Mouse (Mus musculus) adrenal gland, adult 8-10 months (tissue): Measurements from ENCODE around the gene Lmln. TPM values are rescaled to one million over a fixed set of nuclear protein-coding genes. Genes with fewer than 3 reads are reported as not detected.
"Not testable (repeated sequence)": the region's sequence is repeated elsewhere in the genome, so short reads cannot be mapped to it uniquely, and the experiment has no call there.

ENCODE experiments used
- DNase-seq: peaks from one replicate; pipeline ENCODE4 v3.0.0; 2022
- total RNA-seq, 4 experiments: library from RNA; stranded (reverse); gene quantifications; 2 replicates each; pipeline ENCODE4 v1.2.4; 2022

Lmln gene
- total RNA-seq, 4 experiments from 2014 or later = 11.7 to 39.2 (median 25.1) TPM

DNA sequence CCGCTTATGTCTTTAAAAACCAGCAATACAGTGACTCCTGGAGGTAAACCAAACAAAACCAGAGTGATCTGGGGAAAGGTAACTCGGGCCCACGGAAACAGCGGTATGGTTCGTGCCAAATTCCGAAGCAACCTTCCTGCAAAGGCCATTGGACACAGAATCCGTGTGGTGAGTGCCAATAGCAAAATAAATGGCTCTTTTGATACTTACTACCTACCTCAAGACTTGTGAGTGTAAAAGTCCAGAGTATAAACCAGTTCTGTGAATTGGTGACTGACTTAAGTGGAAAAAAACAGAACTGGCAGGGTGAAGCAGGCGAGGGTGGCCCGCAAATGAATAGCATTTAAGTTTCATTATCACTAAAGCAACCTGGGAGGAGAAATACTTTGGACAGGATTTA is 3.7 kb upstream of the Lmln start:
- not testable (repeated sequence) for DNase-seq

DNA sequence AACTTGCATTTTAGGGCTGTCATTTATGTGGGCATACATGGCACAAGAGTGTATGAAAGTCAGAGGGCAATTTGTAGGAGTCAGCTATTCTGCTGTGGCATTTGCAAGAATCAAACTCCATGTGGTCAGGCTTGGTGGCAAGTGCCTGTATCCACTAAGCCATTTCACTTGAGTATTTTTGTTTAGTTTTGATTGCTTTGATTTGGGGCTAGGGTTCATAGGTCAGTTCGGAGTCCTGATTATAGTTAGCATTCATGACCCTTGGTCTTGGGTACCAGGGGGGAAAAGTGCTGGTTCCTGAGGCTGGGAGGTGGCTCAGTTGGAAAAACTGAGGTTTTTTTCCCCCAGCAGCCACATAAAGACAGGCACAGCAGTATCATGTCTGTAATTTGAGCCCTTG is 2.9 kb upstream of the Lmln start:
- no peak for DNase-seq

DNA sequence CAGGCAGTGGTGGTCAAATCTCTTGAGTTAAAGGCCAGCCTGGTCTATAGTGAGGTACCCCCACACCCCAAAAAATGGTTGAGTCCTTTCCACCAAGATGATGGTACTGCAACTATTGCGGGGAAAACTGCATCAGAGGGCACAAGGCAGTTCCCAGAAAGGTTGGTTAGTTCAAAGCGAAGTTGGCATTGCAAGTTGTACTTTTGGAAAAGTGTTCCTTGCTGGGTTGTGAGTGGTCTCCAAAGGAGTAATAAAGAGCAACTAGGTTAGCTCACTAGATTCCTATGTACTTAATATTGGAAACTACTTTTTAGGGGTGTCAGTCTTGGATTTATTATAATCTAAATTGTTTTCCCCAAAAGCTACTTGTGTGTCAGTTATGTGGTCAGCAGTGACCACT is 1.4 kb upstream of the Lmln start:
- no peak for DNase-seq

DNA sequence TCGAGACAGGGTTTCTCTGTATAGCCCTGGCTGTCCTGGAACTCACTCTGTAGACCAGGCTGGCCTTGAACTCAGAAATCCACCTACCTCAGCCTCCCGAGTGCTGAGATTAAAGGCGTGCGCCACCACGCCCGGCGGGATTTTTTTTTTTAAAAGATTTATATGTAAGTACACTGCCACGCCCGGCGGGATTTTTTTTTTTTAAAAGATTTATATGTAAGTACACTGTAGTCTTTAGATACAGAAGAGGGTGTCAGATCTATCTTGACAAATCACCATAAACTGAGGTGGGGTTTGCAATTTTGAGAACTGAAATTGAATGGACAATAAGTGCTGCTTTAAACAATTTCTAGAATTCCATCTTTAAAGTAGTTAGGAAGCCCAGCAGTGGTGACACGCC is 921 bp upstream of the Lmln start:
- no peak for DNase-seq

DNA sequence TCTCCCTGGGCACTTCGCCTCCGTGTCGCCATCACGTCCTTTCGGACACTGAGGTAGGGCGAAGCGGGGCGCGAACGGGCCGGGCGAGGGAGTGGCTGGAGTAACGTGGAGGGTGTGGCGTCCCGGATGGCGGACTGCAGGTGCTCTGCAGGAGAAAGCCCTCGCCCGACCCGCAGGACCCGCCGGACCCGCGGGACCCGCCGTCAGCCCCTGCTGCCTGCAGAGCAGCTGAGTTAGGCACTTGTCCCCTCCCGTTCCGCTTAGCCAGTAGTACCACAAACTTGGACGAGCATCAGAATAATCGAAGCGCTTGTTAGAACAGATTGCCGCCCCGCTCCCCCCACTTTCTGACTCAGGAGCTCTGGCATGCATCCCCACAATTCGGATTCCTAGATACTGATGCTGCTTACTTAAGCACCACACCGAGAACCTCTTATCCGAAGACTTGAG is 386 bp downstream of the Lmln start:
- peak; percentile 68 for DNase-seq

DNA sequence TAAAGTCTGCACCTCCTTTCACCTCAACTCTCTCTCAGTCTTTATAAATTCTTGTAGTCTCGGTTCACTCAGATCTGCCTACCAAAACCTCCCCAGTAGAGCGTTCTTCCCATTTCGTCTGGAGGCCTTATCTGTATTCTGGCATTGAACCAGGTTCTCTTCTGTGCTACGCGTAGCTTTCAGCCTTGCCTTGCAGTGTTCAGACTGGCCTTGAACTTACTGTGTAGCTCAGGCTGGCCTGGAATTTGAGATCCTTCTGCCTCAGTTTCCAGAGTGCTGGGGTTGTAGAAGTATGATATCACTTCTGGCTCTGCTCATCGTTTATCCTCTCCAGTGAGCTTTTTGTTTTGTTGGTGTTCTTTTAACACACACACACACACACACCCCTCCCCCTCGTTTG is 946 bp downstream of the Lmln start:
- no peak for DNase-seq

DNA sequence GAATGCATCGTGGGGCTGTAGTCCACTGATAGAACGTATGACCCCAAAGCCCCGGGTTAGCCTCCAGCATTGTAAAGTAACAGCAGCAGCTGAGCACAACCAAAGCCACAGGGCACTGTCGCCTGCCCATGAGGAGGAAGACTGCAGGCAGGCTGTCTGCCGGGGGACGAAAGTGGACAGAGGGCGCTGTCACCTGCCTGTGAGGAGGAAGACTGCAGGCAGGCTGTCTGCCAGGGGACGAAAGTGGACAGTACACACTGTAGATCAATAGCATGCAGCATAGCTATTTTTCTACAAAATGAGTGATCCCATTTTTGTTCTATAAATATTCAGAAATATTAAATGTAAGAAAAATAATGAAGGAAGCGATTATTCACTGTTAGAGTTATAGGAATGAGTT is 2.3 kb downstream of the Lmln start:
- no peak for DNase-seq

DNA sequence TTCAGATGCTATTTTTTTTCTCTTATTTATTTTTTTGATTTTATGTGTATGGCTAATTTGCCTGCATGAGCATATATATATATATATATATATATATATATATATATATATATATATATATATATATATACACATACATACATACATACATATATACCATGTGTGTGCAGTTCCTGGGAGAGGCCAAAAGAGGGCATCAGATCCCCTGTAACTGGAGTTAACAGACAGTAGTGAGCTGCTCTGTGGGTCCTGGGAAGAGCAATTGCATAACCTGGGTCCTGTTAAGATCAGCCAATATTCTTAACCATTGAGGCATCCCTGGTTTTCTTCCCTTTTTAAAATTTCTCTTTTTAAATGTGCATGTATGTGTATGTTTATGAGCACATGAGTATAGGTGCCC is 8.6 kb downstream of the Lmln start:
- DNase-seq = no peak

DNA sequence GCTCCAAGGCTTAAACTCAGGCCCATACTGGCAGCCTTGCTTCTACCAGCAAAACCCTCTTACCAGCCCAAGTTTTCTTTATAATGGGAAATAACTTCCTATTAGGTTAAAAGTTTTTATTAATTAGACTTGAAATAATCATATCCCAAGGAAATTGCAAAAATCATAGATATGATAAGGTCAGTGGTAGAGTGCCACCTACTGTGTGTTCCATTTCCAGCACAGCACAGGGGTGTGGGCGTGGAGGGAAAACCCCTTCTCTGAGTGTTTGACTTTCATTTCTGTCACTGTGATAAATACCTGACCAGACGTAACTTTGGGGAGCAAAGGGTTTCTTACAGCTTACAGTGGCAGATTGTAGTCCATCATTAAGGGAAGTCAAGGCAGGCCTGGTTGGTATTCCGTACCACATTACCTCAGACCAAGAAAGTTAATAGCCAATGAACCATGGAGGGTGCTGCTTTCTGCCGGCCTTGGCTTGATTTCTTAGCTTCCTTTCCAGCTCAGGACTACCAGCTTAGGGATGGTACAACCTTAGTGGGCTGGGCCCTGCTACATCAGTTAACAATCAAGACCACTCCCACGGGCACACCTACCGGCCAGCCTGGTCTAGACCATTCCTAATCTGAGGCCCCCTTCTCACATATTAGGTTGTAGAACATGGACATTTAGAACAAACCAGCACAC is 10.7 kb downstream of the Lmln start:
- no peak for DNase-seq

DNA sequence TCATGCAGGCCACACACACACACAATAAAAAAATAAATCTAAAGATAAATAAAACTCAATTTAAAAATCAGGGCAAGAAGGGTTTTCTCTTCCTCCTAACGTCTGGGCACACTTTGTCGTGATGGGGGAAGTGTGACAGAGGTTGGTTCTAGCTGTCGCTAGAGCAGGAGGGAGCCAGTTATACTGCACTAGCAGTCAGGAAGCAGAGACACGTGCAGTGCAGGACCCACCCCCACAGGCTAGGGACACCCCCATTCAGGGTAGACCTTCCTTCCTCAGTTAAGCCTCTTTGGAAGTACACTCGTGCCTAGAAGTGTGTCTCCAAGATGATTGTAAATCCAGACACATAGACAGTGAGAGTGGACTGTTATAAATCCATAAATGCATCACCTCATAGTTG is 12.6 kb downstream of the Lmln start:
- no peak for DNase-seq

DNA sequence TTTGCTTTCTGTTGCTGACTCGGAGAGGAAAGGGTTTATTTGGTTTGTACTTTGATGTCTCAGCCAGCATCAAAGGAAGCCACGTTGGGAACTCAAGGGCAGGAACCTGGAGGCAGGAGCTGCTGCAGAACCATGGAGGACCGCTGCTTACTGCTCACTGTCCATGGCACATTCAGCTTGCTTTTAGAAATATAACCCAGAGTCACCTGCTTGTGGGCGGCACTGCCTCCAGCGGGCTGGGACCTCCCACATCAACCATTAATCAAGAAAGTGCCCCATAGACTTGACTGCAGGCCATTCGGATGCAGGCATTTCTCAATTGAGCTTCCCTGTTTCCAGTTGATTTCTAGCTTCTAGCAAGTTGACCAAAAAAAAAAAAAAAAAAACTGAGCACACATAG is 13.8 kb downstream of the Lmln start:
- peak; percentile 43 for DNase-seq

DNA sequence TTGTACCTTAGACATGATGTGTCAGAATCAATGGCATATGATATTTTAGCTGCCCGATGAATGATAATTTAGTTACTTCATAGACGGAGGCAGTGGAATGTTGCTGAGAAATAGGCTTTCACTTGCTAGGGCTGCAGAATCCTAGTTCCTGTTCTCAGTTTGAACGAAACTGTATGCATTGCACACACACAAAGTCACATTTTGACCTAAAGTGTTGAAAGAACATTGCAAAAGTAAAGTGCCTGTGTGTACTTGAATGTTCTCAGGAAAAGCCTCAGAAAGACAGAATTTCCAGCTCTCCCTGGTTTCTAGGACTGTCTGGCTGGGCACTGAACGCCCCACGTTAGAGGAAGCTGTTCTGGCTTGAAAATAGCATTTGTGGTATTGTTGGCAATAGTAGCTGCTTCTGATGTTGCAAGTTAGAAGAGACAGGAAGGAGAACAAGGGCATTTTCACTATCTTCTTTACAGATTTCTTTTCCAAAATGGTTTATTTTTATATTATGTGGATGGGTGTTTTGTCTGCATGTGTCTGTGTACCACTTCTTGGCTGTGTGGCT is 14.8 kb downstream of the Lmln start:
- DNase-seq = no peak

DNA sequence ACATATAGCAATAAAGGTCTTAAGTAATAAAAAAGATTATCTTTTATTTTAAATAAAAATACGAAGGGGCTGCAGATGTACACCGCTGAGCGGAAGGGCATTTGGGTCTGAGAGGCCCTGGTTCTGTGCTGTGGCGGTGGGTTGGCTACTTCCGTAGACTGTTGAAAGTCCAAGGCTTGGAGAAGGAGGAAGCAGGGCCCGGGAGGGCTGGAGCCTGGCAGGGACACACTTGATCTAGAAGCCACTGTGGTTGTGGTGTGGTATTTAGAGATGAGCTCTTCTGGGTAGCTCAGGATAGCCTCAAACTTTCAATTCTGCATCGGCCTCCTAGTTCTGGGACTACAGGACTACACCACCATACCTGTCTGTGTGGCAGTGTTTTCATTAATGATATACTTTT is 17.7 kb downstream of the Lmln start:
- no peak for DNase-seq

DNA sequence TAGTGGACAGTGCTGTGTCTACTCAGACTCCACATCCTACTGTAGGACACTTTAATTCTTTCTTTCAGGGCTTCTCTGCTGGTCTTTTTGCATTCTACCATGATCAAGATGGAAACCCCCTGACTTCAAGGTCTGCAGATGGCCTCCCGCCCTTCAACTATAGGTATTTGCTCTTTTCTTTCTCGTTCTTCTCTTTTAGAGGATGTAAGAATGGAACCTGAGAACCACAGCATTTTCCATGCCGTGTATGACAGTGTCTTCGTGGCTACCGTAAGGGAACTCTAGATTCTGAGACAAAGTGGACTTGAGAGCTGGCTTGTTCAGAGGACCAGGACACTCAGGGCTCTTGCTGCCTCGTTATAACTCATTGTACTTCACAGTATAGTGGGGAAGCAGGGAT is 20.6 kb downstream of the Lmln start:
- no peak for DNase-seq

DNA sequence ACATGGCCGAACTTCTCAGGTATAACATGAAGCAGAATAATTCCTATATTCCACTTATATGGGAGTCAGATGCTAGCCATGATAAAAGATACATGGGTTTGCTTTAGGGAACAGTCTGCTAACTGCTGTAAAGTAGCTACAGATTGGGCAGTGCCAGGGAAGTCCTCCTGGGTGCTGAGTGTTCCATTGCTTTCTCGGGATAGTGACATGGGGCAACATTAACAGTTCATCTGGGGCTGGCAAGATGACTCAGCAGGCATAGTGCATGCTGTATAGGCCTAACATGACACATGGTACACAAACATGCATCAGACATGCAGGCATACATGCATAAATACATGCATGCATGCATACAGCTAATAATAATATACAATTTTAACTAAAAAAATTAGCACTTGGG is 21.7 kb downstream of the Lmln start:
- DNase-seq = no peak

DNA sequence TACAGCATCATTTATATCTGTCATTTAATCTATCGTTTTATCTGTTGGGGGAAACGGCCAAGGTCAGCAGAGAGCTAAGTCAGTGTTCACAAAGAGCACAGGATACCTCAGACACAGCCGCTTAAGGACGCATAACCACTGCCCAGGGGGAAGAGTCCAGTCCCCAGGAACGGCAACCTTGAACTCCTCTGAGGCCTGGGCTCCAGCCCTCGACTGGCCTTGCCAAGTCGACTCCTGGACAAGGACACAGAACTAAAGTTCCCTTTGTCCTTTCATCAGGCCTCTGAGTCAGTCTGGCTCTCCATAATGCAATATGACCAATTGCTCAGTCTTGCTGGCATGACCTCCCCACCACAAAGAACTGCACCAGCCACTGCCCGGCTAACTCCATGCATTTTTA is 23.3 kb downstream of the Lmln start:
- DNase-seq = peak; percentile 91

DNA sequence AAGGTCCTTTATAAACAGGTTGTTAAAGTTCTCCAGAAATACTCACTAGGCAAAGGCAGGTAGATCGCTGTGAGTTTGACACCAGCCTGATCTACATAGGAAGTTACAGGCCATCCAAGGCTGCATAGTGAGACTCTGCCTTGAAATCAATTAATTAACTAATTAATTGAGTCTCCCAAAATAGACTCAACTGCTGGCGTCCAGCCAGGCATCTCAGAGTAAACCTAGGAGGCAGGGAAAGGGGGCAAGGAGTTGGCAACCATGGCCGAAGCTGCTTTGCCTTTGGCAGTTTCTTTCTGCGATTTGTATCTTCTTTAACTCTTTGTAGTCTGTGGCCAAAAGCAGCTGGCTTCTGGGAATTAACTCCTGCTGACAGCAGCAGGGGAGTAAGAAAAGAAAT is 51.4 kb downstream of the Lmln start:
- DNase-seq = no peak

DNA sequence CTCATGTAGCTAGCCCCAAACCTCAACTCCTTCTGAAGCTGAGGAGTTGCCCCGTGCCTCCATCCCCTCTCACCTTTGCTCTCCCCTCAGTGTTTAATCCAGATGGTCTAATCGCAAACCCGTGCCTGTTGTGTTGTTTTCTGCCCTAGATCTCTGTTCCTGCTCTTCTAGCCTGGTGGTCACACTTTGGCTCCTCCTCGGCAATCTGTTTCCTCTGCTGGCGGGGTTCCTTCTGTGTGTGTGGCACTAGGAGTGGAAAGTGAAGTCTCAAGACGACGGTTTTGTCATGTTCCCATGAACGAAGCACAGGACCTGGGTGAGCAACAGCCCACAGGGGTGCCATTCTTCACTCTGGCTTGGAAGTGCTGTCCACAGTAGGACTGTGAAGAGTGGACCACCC is 61.1 kb downstream of the Lmln start:
- DNase-seq = no peak

DNA sequence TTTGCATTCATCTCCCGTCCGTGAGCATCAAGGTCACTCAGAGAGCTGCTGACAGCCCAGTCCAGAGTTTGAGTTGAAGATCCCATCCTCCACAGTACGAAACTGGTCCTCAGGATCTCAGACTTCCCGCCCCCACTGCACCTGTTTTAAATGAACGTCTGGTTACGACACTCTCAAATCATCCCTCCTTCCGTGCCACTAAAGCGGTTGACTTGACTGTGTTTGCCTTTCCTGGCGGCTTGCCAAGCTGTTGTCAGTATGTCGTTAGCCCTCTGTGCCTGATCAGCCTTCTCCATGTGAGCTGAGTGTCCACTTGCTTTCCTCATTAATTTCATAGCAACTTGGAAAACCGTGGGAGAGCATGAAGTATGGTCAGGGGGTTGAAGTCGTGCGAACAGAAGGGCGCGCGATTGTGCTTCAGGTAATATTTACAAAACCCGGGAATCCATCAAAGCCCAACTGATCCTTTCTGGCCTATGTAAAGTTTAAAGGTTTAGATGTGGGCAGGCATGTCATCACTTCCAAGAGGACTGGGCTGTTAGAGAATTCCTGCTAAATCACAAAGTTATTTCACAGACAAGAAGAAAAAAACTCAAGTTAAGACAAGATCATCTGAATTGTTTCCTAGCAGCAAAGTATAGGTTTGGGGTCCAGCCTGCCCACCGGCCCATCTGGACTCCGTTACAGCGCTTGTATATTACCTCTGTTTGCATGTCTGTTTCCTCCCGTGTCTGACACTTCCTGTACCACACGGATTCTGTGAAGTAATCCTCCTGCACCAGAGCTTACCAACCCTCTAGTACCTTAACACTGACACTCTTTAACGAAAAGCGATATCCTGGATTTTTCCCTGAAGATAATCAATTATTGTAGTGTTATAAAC is 61.9 kb downstream of the Lmln start:
- peak; percentile 14 for DNase-seq

DNA sequence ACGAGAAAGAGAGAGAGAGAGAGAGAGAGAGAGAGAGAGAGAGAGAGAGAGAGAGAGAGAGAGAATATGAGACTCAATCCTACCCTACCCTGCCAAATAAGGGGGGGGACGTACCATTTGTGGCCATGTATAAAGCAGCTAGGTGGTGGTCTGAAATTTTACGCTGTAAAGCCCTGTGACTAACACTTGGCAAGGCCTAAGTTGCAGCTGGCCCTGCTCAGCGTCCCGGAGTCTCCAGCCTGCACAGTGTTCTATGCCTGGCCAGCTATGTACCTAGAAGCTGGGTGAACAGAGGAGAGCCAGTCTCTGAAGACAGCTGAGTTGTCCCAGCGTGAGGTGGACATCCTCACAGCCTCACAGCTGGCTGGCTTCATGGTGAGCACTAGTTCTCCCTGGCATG is 64.7 kb downstream of the Lmln start:
- no peak for DNase-seq

DNA sequence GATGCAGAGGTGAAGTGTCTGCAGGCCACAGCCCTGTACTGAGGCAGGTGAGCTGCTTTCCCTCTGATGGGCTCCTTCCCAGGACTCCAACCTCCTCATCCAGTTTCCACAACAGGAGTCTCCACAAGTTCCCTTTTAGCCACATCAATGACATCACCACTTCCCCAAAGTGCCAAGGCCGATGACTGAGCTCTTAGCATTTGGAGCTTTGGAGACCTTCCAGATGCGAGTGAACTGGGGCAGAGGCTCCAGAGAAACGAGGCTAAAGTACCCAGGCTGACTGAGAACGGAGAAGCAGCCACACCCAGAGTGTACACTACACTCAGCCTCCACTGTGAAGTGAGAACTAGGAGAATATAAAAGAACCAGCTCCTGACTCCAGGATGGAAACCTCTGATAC is 68.4 kb downstream of the Lmln start:
- peak; percentile 78 for DNase-seq

DNA sequence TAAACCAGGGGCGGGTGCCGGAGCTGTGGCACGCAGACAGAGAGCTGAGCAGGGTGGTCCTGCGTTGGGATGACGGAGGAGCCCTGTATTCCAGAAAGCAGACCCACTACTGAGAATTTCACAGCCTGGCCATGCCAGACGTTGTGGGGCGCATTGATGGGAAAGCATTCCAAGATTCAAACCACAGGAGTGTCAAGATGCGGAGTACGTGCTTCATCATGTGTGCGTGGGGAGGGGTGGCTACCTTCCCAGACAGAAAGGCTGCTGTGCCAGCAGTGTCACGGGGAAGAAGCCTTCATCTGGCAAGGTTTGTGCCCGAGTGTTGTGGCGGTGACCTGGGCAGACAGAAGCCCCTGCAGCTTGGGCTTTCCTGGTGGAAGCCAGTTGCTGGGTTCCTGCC is 70.9 kb downstream of the Lmln start:
- DNase-seq = no peak

DNA sequence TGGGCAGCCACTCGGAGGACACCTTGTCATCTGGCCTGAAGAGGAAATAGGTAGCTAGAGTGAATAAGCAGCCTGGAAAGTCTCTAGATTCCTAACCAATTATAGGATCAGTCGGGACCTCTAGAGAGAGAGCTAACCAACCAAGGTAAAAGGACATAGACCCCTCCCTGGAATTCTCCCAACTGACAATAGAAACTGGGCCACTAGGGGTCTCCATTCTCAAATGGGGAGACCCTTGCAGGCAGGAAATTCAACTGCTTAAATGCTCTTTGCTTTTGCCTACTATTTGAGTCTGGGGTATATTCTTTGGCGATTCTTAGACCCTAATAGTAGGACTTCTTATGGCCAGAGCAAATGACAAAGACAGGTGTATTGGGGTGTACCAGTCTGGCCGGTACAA is 72.8 kb downstream of the Lmln start:
- no peak for DNase-seq

DNA sequence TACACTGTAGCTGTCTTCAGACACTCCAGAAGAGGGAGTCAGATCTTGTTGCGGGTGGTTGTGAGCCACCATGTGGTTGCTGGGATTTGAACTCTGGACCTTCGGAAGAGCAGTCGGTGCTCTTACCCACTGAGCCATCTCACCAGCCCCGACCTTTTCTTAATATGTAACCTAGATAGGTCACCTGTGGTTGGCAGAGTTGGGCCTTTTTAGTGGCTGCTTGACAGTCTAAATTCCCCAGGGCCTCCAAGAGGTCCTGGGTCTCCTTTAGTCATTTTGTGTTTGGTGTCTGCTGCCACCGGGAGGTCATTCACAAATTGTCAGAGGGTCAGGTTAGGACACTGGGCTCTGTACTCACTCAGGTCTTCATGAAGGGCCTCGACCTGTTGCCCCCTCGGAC is 76.7 kb downstream of the Lmln start:
- DNase-seq = not testable (repeated sequence)
